Mouse (Mus musculus) heart, embryonic 10.5 days (tissue): ENCODE measurements at regions not wholly inside any gene's neighbourhood (a gene's known extent, or its start where the extent isn't known, plus 50 kb on each side); places are given as distances from the start of the nearest gene placed in this dataset.

Experiments
- DNase-seq: peaks from one replicate; pipeline ENCODE4 v3.0.0-alpha.2; 2017; ENCODE audit warnings: low spot score
- H3K27ac ChIP-seq: fragments of 300-500 bp; sonication (generic); 2 replicates; pipeline ENCODE4 v1.5.1; 2016; ENCODE audit warnings: mild to moderate bottlenecking
- H3K27me3 ChIP-seq: fragments of 300-500 bp; sonication (generic); 2 replicates; pipeline ENCODE4 v1.6.1; 2016; ENCODE audit warnings: mild to moderate bottlenecking; ENCODE audit not compliant: poor library complexity, insufficient read depth, severe bottlenecking
- H3K36me3 ChIP-seq: fragments of 300-500 bp; sonication (generic); 2 replicates; pipeline ENCODE4 v1.6.1; 2016; ENCODE audit warnings: mild to moderate bottlenecking, moderate library complexity
- H3K4me1 ChIP-seq: fragments of 300-500 bp; sonication (generic); 2 replicates; pipeline ENCODE4 v1.6.1; 2016; ENCODE audit warnings: mild to moderate bottlenecking
- H3K4me3 ChIP-seq: fragments of 300-500 bp; sonication (generic); 2 replicates; pipeline ENCODE4 v1.5.1; 2016; ENCODE audit warnings: mild to moderate bottlenecking, moderate library complexity
- H3K9me3 ChIP-seq: fragments of 300-500 bp; sonication (generic); 2 replicates; pipeline ENCODE4 v1.6.1; 2016; ENCODE audit warnings: mild to moderate bottlenecking, moderate library complexity
- WGBS: fragments of 180-500 bp; shearing (Covaris S2); methylation state at CpG from one replicate; pipeline ENCODE4 v1.1.7; 2016; 5-methylcytosine and 5-hydroxymethylcytosine counted together

DNA sequence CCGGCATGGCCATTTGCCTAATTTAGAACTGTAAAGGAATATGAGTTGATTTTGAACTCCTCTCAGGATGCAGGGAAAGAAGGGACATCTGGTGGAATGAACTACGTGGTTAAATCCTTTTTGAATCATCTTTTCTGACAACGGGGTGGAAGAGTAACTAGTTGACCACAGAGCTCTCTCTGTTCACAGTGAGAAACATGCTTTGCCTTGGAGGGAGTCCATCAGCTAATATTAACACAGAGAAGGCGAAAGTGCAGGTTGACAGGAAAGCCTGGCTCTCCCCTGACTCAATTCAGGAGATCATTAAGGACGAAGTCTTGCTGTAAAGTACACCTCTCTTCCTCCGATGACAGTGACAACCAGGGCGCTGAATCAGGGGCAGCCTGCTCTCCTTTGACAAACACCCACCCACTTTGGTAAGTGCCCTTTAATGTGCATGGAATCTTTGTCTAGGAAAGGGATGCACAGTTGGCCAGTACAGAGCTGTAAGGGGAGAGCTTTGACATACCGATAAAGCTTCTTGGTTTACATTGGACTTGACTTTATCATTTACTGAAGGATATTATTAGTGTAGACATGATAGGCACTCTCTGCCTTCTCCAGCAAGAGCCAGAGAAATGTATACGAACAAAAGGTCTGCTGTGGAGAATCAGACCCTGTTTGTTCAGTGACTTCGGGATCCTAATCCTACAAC, 480.3 kb downstream of the Gm10295 start:
- WGBS = 43% methylated on average over 10 of the region's 10 CpGs

DNA sequence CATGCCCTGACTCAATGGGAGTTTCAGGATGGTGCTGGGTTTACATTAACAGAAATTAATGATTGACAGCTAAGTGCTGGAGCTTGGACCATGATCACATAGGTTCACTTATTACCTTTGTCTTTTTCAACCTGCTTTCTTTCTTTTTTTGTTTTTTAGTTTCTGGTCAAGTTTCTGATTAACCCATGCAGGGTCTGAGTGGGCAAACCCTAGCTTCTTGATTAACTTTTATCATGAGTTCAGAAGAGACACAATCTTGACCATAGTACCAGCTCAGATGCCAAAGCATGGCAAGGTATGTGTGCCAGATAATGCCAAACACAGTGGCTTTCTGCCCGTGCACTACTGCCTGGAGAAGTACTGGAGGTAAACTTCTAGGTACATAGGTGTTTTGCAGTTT, 482.2 kb downstream of the Gm10295 start:
- Histone ChIP-seq H3K36me3 (no peaks in the 10 kb centered on the region), H3K4me1 (peaks cover 9% of the 10 kb centered on the region), H3K9me3 (no peaks in the 10 kb centered on the region), H3K27ac (no peak overlapping the region), H3K4me3 (no peak overlapping the region), H3K27me3 (no peaks in the 10 kb centered on the region)
- WGBS = 73% methylated on average over 1 of the region's 1 CpGs
- DNase-seq = no peak

More for the DNA sequence above, 480.3 kb downstream of the Gm10295 start:
- Histone ChIP-seq H3K4me3 (no peak overlapping the region), H3K9me3 (no peaks in the 10 kb centered on the region), H3K27ac (no peak overlapping the region; the same call in 1 of the 2 replicates), H3K27me3 (no peaks in the 10 kb centered on the region), H3K36me3 (no peaks in the 10 kb centered on the region), H3K4me1 (peaks cover 13% of the 10 kb centered on the region)
- no peak for DNase-seq

DNA sequence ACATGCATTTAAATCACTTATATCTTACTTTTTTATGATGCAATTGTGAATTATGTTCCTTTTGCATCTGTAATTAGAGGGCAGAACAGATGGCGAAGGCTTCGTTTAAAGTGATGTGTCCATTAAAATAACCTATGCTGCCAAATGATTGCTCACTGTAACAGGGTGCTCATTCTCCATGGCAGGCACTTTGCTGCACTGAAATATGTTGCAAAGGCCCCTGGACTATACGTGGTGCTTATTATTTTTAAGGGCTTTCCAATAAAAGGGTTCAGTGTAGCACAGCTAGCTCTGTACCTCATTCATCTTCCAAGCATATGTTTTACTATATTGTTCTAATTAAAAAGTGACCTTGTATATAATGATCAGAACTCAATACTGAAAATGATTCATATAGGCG, 491.3 kb downstream of the Gm10295 start:
- no peaks in the 10 kb centered on the region for H3K9me3 ChIP-seq
- DNase-seq = no peak
- 0 out of 2 replicates have a peak, but pooled peaks cover 3% of the 10 kb centered on the region for H3K4me1 ChIP-seq
- WGBS = 91% methylated on average over 4 of the region's 4 CpGs
- H3K36me3 ChIP-seq = no peaks in the 10 kb centered on the region
- H3K27me3 ChIP-seq = no peaks in the 10 kb centered on the region
- H3K27ac ChIP-seq = no peak overlapping the region
- no peak overlapping the region for H3K4me3 ChIP-seq

DNA sequence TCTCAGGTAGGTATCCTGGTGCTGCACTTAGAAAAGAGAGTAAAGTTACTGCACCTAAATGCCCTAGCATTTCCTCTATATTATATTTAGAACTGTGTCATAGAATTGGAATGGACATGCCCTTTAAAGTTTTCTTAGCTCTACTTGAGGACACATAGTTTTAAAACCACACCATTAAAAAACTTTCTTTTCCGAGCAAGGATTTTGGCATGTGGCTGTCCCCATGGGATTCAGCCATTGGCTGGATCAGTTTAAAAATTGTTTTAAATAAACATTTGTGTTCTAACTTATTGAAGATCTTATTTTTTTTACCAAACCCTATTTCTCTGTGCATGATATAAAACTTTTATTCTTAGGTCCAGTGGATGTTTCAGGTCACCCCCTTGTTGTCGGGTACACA, 484.2 kb upstream of the Nr2f2 start:
- Histone ChIP-seq H3K9me3 (no peaks in the 10 kb centered on the region), H3K4me3 (no peak overlapping the region), H3K27me3 (no peaks in the 10 kb centered on the region), H3K4me1 (peaks cover 8% of the 10 kb centered on the region; the same call in 1 of the 2 replicates), H3K27ac (no peak overlapping the region), H3K36me3 (no peaks in the 10 kb centered on the region)
- 87% methylated on average over 2 of the region's 2 CpGs for WGBS
- no peak for DNase-seq

DNA sequence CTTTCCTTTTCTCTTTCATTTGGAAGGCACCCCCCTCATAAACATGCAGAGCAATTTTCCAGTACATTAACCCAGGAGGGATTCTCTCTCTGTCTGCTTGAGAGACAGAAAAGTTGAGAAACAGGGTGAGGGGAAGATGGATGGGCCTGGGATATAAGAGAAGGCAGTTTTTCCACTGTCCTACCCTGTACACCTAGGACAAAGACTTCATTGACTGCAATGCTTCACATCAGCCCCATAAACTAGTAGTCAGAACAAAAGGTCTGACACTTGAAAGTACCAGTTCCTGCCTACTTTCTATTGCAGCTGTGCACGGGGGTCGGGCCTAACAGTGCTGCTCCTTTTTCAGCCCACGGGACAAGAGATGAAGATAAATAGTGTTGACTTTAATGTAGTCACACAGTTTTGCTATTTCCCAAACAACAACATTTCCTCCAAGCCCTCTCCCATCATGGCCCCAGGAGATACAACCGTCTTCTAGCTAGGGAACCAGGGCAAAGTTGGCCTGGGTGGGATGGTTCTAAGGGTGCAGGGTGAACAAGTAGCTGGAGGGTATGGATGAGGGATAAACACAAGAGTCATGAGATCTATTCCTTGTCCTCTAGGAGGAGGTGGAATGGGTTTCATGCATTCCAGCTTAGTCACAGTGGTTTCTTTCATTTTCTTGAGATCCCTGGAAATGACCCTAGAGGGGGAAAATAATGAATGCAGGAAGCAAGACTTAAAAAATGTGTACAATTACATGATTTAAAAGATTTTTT, 481.7 kb upstream of the Nr2f2 start:
- no peaks in the 10 kb centered on the region for H3K27me3 ChIP-seq
- no peaks in the 10 kb centered on the region for H3K9me3 ChIP-seq
- DNase-seq = no peak
- WGBS = 67% methylated on average over 4 of the region's 4 CpGs
- H3K4me3 ChIP-seq = no peak overlapping the region
- no peaks in the 10 kb centered on the region for H3K36me3 ChIP-seq
- peaks cover 8% of the 10 kb centered on the region; the same call in 1 of the 2 replicates for H3K4me1 ChIP-seq
- H3K27ac ChIP-seq = no peak overlapping the region

DNA sequence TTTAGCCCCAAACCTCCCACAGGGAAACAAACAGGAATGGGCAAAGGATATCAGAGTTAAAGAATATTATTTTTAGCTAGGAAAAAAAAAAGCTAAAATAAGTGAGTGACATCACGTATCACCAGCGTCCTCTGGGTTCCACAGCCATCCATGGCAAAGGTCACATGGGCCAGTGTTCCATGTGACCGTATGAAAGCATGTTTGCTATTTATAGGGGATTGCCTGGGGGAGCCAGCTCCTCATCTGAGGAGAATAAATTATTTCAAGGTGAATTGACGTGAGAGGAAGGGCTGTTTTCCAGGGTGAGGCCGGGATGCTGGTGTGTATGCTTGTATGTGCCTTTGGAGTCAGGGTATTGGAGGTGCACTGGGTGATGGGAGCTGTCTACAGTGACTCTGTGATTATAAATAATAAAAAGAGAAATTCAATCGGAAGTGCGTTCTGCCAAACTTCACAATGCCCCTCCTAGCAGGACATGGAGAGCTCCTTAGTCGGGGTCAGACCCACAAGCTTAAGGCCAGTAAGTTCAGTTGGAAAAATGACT, 481.0 kb upstream of the Nr2f2 start:
- Histone ChIP-seq H3K27ac (no peak overlapping the region), H3K4me3 (no peak overlapping the region), H3K36me3 (no peaks in the 10 kb centered on the region), H3K27me3 (no peaks in the 10 kb centered on the region), H3K9me3 (no peaks in the 10 kb centered on the region), H3K4me1 (peaks cover 8% of the 10 kb centered on the region; the same call in 1 of the 2 replicates)
- no peak for DNase-seq
- WGBS = 80% methylated on average over 8 of the region's 8 CpGs

DNA sequence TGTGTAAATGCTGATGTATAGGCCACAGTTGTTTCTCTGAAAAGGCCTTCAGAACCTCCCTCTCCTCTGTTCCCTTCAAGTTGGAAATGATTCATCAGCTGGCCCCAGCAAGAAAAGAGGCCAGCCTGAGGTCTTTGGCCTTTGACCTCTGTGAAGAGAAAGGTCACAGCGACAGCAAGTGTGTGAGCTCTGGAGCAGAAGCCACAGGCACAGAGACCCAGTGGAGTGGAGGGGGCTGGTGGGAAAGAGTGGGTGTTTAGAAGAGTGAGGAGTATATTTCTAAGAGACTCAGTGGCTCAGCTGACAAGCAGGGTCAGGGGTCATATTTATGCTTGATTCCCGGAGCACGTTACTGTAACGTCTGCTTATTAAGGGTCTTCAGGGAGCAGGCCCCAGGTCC, 479.5 kb upstream of the Nr2f2 start:
- Histone ChIP-seq H3K4me3 (no peak overlapping the region), H3K36me3 (no peaks in the 10 kb centered on the region), H3K27me3 (no peaks in the 10 kb centered on the region), H3K9me3 (no peaks in the 10 kb centered on the region), H3K27ac (no peak overlapping the region), H3K4me1 (peaks cover 8% of the 10 kb centered on the region; the same call in 1 of the 2 replicates)
- WGBS = 41% methylated on average over 4 of the region's 4 CpGs
- DNase-seq = no peak

DNA sequence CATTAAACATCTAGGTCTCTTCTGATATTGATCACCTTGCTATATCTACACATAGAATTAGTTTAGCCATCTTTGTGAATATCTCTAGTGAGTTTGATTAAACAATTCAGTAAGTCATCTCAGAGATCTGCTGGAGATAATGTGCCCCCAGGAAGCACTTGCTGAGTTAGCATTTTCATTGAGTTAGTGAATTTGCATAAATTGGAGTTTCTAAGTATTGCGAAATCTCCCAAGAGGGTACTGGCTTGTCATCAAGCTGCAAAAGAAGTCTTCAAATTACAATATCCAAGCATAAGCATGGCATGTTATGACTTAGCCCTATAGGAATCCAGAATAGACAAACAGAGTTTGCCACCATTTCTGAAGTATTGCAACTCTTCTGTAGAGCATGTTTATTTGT, 473.6 kb upstream of the Nr2f2 start:
- no peak overlapping the region for H3K27ac ChIP-seq
- H3K36me3 ChIP-seq = no peaks in the 10 kb centered on the region
- 89% methylated on average over 1 of the region's 1 CpGs for WGBS
- H3K4me3 ChIP-seq = no peak overlapping the region
- no peaks in the 10 kb centered on the region for H3K9me3 ChIP-seq
- peaks cover 2% of the 10 kb centered on the region; the same call in 1 of the 2 replicates for H3K4me1 ChIP-seq
- no peak for DNase-seq
- no peaks in the 10 kb centered on the region for H3K27me3 ChIP-seq

DNA sequence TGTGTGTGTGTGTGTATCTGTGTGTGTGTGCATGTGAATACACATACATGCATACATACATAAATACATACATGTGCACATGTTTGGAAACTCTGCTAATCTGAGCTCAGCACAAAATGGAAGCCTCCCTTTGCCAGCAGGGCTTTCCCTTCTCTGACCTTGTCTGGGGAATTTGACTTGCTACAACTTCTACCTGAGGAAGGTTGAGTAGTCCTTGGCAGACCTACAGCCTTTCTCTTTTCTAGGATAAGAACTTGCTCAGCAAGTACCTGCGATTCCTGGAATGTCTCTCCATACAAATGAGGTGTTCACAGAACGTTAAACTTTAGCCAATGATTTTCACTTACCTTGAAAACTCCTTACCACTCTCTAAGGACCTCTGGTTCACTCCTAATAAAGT, 472.7 kb upstream of the Nr2f2 start:
- no peak overlapping the region for H3K27ac ChIP-seq
- 79% methylated on average over 2 of the region's 2 CpGs for WGBS
- H3K9me3 ChIP-seq = no peaks in the 10 kb centered on the region
- H3K4me1 ChIP-seq = peaks cover 10% of the 10 kb centered on the region; the same call in 1 of the 2 replicates
- no peak for DNase-seq
- H3K4me3 ChIP-seq = no peak overlapping the region
- H3K36me3 ChIP-seq = no peaks in the 10 kb centered on the region
- no peaks in the 10 kb centered on the region for H3K27me3 ChIP-seq

DNA sequence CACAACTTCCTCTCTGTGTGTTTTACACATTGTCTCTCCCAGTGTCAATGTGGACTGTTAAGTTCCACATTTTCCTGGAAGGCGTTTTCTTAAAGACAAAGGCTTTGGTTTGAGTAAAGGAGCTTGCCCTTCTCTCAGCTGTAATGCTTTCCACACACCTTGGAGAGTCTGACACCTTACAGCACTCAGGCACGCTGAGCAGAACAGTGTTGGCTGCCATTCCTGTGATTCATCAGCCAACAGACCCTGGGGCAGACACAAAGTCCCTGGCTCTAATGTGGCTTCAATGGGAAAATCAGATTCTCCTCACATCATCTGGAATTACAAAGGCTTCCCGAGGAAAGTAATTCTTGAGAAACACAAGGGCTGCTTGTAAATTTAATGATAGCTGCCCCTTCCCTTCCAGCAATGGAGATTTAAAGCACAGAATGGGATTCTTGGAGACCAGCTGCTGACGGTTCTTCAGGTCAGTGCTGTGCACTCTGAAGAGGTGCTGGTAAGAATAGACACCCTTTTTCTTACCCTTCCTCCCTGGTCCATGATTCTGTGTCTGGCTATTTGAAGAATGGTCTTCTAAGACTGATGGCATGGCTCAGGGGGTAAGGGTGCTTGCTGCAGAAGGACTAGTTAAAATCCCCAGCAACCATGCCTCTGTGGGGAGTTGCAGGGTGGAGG, 468.4 kb upstream of the Nr2f2 start:
- Histone ChIP-seq H3K27ac (no peak overlapping the region; the same call in 1 of the 2 replicates), H3K4me1 (peaks cover 10% of the 10 kb centered on the region; the same call in 1 of the 2 replicates), H3K36me3 (no peaks in the 10 kb centered on the region), H3K27me3 (no peaks in the 10 kb centered on the region), H3K9me3 (no peaks in the 10 kb centered on the region), H3K4me3 (no peak overlapping the region)
- DNase-seq = no peak
- 24% methylated on average over 4 of the region's 4 CpGs for WGBS

DNA sequence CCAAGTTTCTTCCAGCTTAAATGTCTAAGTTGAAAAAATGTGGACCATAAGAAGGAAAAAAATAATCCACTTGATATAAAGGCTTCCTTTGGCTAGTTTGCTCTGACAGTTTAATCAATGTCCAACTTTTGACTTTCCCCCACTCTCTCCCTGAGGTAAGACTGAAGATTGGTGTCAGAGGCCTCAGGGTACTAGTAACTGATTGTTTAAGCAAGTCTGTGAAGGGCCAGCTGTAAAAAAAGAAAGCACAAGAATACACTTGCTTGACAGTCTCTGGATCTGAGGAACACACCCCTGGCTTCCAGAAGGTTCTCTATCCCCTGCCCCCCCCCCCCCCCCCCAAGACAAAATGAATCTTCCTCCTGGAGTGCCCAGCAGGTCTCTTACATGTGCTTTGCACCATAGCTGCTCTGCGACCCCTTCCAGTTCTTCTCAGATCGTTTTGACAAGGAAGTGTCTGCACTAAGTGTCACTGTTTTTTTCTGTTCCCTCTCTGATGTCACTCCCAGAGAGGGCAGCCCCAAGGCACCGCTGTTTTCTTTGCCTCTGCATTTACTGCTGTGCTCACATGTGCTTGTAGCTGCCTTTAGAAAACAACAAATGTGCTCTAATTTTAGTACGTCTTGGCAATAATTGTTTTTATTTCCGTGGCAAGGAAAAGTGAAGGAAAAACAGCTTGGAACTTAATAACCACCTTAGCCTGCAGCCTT, 462.1 kb upstream of the Nr2f2 start:
- 30% methylated on average over 5 of the region's 5 CpGs for WGBS
- no peaks in the 10 kb centered on the region for H3K9me3 ChIP-seq
- no peak overlapping the region for H3K27ac ChIP-seq
- H3K27me3 ChIP-seq = no peaks in the 10 kb centered on the region
- H3K4me3 ChIP-seq = no peak overlapping the region
- no peak for DNase-seq
- H3K36me3 ChIP-seq = no peaks in the 10 kb centered on the region
- peaks cover 3% of the 10 kb centered on the region; the same call in 1 of the 2 replicates for H3K4me1 ChIP-seq

DNA sequence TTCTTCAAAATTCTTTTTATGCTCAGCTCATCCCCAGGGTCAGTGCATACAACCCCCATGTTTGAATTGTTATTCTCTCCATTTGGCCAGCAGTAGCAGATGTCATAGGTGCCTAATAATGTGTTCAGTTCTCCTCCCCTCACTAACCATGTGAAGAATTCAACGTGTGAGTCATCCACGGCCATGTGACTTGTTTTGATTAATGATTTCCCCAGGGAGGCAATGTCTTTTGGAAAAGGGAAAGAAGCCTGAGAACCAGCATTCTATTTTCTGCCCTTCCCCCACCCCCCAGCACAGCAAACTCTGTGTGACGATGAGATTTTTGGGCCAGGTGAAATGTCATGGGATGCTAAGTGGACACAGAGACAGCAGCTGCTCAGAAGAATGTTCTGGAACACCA, 459.5 kb upstream of the Nr2f2 start:
- Histone ChIP-seq H3K27me3 (no peaks in the 10 kb centered on the region), H3K27ac (no peak overlapping the region), H3K4me1 (peaks cover 3% of the 10 kb centered on the region; the same call in 1 of the 2 replicates), H3K9me3 (no peaks in the 10 kb centered on the region), H3K36me3 (no peaks in the 10 kb centered on the region), H3K4me3 (no peak overlapping the region)
- WGBS = 54% methylated on average over 3 of the region's 3 CpGs
- no peak for DNase-seq
